Mouse (Mus musculus) 416B (cell line): ENCODE data around the gene Prune2.

Experiments
- DNase-seq: peaks from one replicate; pipeline ENCODE4 v3.0.0; 2011; ENCODE audit warnings: low read depth

The Prune2 gene

GRCm38 (mm10) chr19:17199059-17199458 lies 243.1 kb downstream of the Prune2 start:
- no peak for DNase-seq

GRCm38 (mm10) chr19:17207141-17207540 lies 251.2 kb downstream of the Prune2 start:
- no peak for DNase-seq

GRCm38 (mm10) chr19:17210541-17210940 lies 254.6 kb downstream of the Prune2 start:
- DNase-seq = no peak

GRCm38 (mm10) chr19:17214896-17215520 lies 259.1 kb downstream of the Prune2 start:
- DNase-seq = no peak

- peak; percentile 55 for DNase-seq
These were observed 262.3 kb downstream of the Prune2 start for GRCm38 (mm10) chr19:17218195-17218594.

- DNase-seq = peak; percentile 93
These were observed 267.9 kb downstream of the Prune2 start for GRCm38 (mm10) chr19:17223801-17224200.

- no peak for DNase-seq
These were observed 269.7 kb downstream of the Prune2 start for GRCm38 (mm10) chr19:17225570-17226083.

- DNase-seq = no peak
These were observed 270.2 kb downstream of the Prune2 start for GRCm38 (mm10) chr19:17226096-17226495.

GRCm38 (mm10) chr19:17230013-17230412 lies 274.1 kb downstream of the Prune2 start:
- no peak for DNase-seq

- peak; percentile 68 for DNase-seq
These were observed 282.6 kb downstream of the Prune2 start for GRCm38 (mm10) chr19:17238471-17238870.

GRCm38 (mm10) chr19:17240170-17241077 lies 284.5 kb downstream of the Prune2 start:
- DNase-seq = peak; percentile 87

GRCm38 (mm10) chr19:17241206-17241605 lies 285.3 kb downstream of the Prune2 start:
- DNase-seq = no peak

- no peak for DNase-seq
These were observed 287.0 kb downstream of the Prune2 start for GRCm38 (mm10) chr19:17242962-17243361.

GRCm38 (mm10) chr19:17244544-17244943 lies 288.6 kb downstream of the Prune2 start:
- DNase-seq = no peak

GRCm38 (mm10) chr19:17247352-17247925 lies 291.5 kb downstream of the Prune2 start:
- DNase-seq = no peak

GRCm38 (mm10) chr19:17249691-17250090 lies 293.8 kb downstream of the Prune2 start:
- no peak for DNase-seq

GRCm38 (mm10) chr19:17250801-17251200 lies 294.9 kb downstream of the Prune2 start:
- DNase-seq = no peak

- no peak for DNase-seq
These were observed 295.5 kb downstream of the Prune2 start for GRCm38 (mm10) chr19:17251453-17251852.

- DNase-seq = peak; percentile 78
These were observed 296.9 kb downstream of the Prune2 start for GRCm38 (mm10) chr19:17252845-17253244.

GRCm38 (mm10) chr19:17255511-17255910 lies 299.6 kb downstream of the Prune2 start:
- DNase-seq = no peak

- DNase-seq = peak; percentile 39
These were observed 300.5 kb downstream of the Prune2 start for GRCm38 (mm10) chr19:17256388-17256787.

GRCm38 (mm10) chr19:17256867-17257266 lies 300.9 kb downstream of the Prune2 start:
- peak; percentile 82 for DNase-seq

- peak; percentile 71 for DNase-seq
These were observed 307.3 kb downstream of the Prune2 start for GRCm38 (mm10) chr19:17263181-17263580.
